8 mouse cellular contexts compared by ENCODE assay signal in genomic region chr14:13354154-13354553, GRCm38 (mm10).
A peak's percentile ranks its signal among the peaks of the same experiment; 100 is the strongest.
DNase-seq lines count a peak whose midpoint lies in the region; ATAC-seq lines count a peak whose summit lies in the region.

No protein-coding gene starts in this region.

- 24% methylated on average over 5 of the region's 5 CpGs for WGBS in hindbrain, embryonic 16.5 days
- 30% methylated on average over 5 of the region's 5 CpGs for WGBS in hindbrain, embryonic 10.5 days
- 32% methylated on average over 5 of the region's 5 CpGs for WGBS in embryonic facial prominence, embryonic 14.5 days

- no peak overlapping the region for H3K9ac ChIP-seq in hindbrain, embryonic 16.5 days (ENCODE audit: low read depth, low read length)
- H3K9ac ChIP-seq in embryonic facial prominence, embryonic 14.5 days (ENCODE audit: low read depth, low read length): no peak overlapping the region

- no peak overlapping the region for H3K27ac ChIP-seq in hindbrain, embryonic 16.5 days (ENCODE audit: low read depth, low read length)
- H3K27ac ChIP-seq in hindbrain, embryonic 10.5 days: no peak overlapping the region
- no peak overlapping the region for H3K27ac ChIP-seq in embryonic facial prominence, embryonic 14.5 days (replicated peaks; ENCODE audit: low read depth, low read length)

- H3K4me2 ChIP-seq in hindbrain, embryonic 16.5 days (ENCODE audit: low read length): no peak overlapping the region
- no peak overlapping the region for H3K4me2 ChIP-seq in embryonic facial prominence, embryonic 14.5 days (ENCODE audit: low read depth, low read length)

- no peaks in the 10 kb centered on the region; the same call in 1 of the 2 replicates for H3K4me1 ChIP-seq in hindbrain, embryonic 16.5 days (ENCODE audit: control insufficient read depth, insufficient read depth, low read depth, low read length)
- H3K4me1 ChIP-seq in hindbrain, embryonic 10.5 days (replicated peaks): no peaks in the 10 kb centered on the region
- H3K4me1 ChIP-seq in embryonic facial prominence, embryonic 14.5 days (ENCODE audit: control insufficient read depth, insufficient read depth, low read length): no peaks in the 10 kb centered on the region

- H3K27me3 ChIP-seq in hindbrain, embryonic 16.5 days (replicated peaks; ENCODE audit: control insufficient read depth, insufficient read depth, low read length): no peaks in the 10 kb centered on the region
- no peaks in the 10 kb centered on the region for H3K27me3 ChIP-seq in hindbrain, embryonic 10.5 days (ENCODE audit: insufficient read depth, poor library complexity, severe bottlenecking)
- H3K27me3 ChIP-seq in embryonic facial prominence, embryonic 14.5 days (replicated peaks; ENCODE audit: control insufficient read depth, insufficient read depth, low read length): no peaks in the 10 kb centered on the region

- H3K4me3 ChIP-seq in hindbrain, embryonic 16.5 days (ENCODE audit: low read length): no peak overlapping the region
- H3K4me3 ChIP-seq in hindbrain, embryonic 10.5 days: no peak overlapping the region
- H3K4me3 ChIP-seq in embryonic facial prominence, embryonic 14.5 days (ENCODE audit: low read depth, low read length): no peak overlapping the region

- no peaks in the 10 kb centered on the region for H3K9me3 ChIP-seq in hindbrain, embryonic 16.5 days (ENCODE audit: control insufficient read depth, low read length)
- H3K9me3 ChIP-seq in hindbrain, embryonic 10.5 days: no peaks in the 10 kb centered on the region
- no peaks in the 10 kb centered on the region for H3K9me3 ChIP-seq in embryonic facial prominence, embryonic 14.5 days (ENCODE audit: control insufficient read depth, low read length)

- ATAC-seq in hindbrain, embryonic 16.5 days: 0 out of 2 replicates have a peak, but pooled peaks have one; percentile 4
- no peak for ATAC-seq in embryonic facial prominence, embryonic 14.5 days (ENCODE audit: low read depth)
- peak; percentile 46 for ATAC-seq in megakaryocyte, adult 5-6 weeks (ENCODE audit: poor library complexity, severe bottlenecking)

- no peak for DNase-seq in hindbrain, embryonic 10.5 days (ENCODE audit: low spot score)
- DNase-seq in A20 (ENCODE audit: low read depth, low spot score) (peak; percentile 44), R1 (ENCODE audit: low read depth, low spot score) (peak; percentile 60)
- DNase-seq in embryonic facial prominence, embryonic 14.5 days (ENCODE audit: low spot score): peak; percentile 64
- DNase-seq in right cerebral cortex, postnatal 14 days: no peak
- no peak for DNase-seq in ovary, postnatal 36 days (ENCODE audit: low spot score)

- no peaks in the 10 kb centered on the region for H3K36me3 ChIP-seq in hindbrain, embryonic 16.5 days (ENCODE audit: control insufficient read depth, insufficient read depth, low read length)
- H3K36me3 ChIP-seq in hindbrain, embryonic 10.5 days: no peaks in the 10 kb centered on the region
- H3K36me3 ChIP-seq in embryonic facial prominence, embryonic 14.5 days (ENCODE audit: control insufficient read depth, insufficient read depth, low read length): no peaks in the 10 kb centered on the region

Comparison
In these comparisons a context has a peak if more than half of its experiments do, and no peak if none do; other contexts are left out.
1. DNase-seq: peak in A20 (single experiment), R1 (single experiment) and embryonic facial prominence, embryonic 14.5 days (single experiment); none in hindbrain, embryonic 10.5 days (single experiment), right cerebral cortex, postnatal 14 days (single experiment) and ovary, postnatal 36 days (single experiment).